Mouse (Mus musculus): ENCODE results near the gene Tstd1. TPM values are rescaled to one million over a fixed set of nuclear protein-coding genes. Genes with fewer than 3 reads are reported as not detected.

Gene Tstd1
- polyA plus RNA-seq, 1 experiment from 2014 or later = 9.4 TPM

- no peak for ATAC-seq (ENCODE audit: low FRiP score)
- no peak overlapping the region for H3K4me2 ChIP-seq (replicated peaks)
- 95% methylated on average over 22 of the region's 22 CpGs for WGBS
- no peak overlapping the region for H3K9ac ChIP-seq
- H3K36me3 ChIP-seq = no peaks in the 10 kb centered on the region
- H3K4me3 ChIP-seq = no peak overlapping the region
- no peak overlapping the region for H3K27ac ChIP-seq
- H3K4me1 ChIP-seq = peaks cover 5% of the 10 kb centered on the region; the same call in 1 of the 2 replicates
- H3K27me3 ChIP-seq = no peaks in the 10 kb centered on the region
- H3K9me3 ChIP-seq (replicated peaks) = no peaks in the 10 kb centered on the region
Measured at GRCm38 (mm10) chr1:171460551-171461503, 42.2 kb downstream of the Tstd1 start.

- no peaks in the 10 kb centered on the region for H3K36me3 ChIP-seq
- H3K27me3 ChIP-seq = no peaks in the 10 kb centered on the region
- no peak overlapping the region for H3K4me3 ChIP-seq
- no peaks in the 10 kb centered on the region for H3K9me3 ChIP-seq (replicated peaks)
- peaks cover 5% of the 10 kb centered on the region; the same call in 1 of the 2 replicates for H3K4me1 ChIP-seq
- no peak overlapping the region for H3K27ac ChIP-seq
- WGBS = 87% methylated on average over 3 of the region's 3 CpGs
- H3K9ac ChIP-seq = no peak overlapping the region
- no peak overlapping the region for H3K4me2 ChIP-seq (replicated peaks)
- no peak for ATAC-seq (ENCODE audit: low FRiP score)
Measured at GRCm38 (mm10) chr1:171463133-171463532, 44.5 kb downstream of the Tstd1 start.

- Histone ChIP-seq H3K4me3 (no peak overlapping the region), H3K4me1 (no peaks in the 10 kb centered on the region), H3K9ac (no peak overlapping the region), H3K36me3 (no peaks in the 10 kb centered on the region), H3K27me3 (no peaks in the 10 kb centered on the region), H3K27ac (no peak overlapping the region), H3K4me2 (replicated peaks) (no peak overlapping the region), H3K9me3 (replicated peaks) (no peaks in the 10 kb centered on the region)
- no peak for ATAC-seq (ENCODE audit: low FRiP score)
- 96% methylated on average over 5 of the region's 5 CpGs for WGBS
Measured at GRCm38 (mm10) chr1:171465749-171466412, 47.2 kb downstream of the Tstd1 start.

- Histone ChIP-seq H3K27ac (no peak overlapping the region), H3K4me3 (no peak overlapping the region), H3K9me3 (replicated peaks) (no peaks in the 10 kb centered on the region), H3K9ac (no peak overlapping the region), H3K36me3 (no peaks in the 10 kb centered on the region), H3K27me3 (no peaks in the 10 kb centered on the region), H3K4me1 (no peaks in the 10 kb centered on the region), H3K4me2 (replicated peaks) (no peak overlapping the region)
- WGBS = 82% methylated on average over 4 of the region's 4 CpGs
- no peak for ATAC-seq (ENCODE audit: low FRiP score)
Measured at GRCm38 (mm10) chr1:171466565-171466964, 47.9 kb downstream of the Tstd1 start.

- Histone ChIP-seq H3K27me3 (no peaks in the 10 kb centered on the region), H3K27ac (no peak overlapping the region), H3K9ac (no peak overlapping the region), H3K36me3 (no peaks in the 10 kb centered on the region), H3K4me2 (replicated peaks) (no peak overlapping the region), H3K9me3 (replicated peaks) (no peaks in the 10 kb centered on the region), H3K4me1 (no peaks in the 10 kb centered on the region), H3K4me3 (no peak overlapping the region)
- no peak for ATAC-seq (ENCODE audit: low FRiP score)
- 92% methylated on average over 3 of the region's 3 CpGs for WGBS
Measured at GRCm38 (mm10) chr1:171469678-171470077, 51.0 kb downstream of the Tstd1 start.

Other genes with a start within 250 kb of the Tstd1 start
- 22.8 and 28.7 TPM in 2 replicates for gene Pcp4l1, start 222.6 kb upstream of the Tstd1 start, polyA plus RNA-seq (2016; fragmentation: Nextera tagmentation; extraction: Ambion mirVana)
- gene Nr1i3, start 204.9 kb upstream of the Tstd1 start, polyA plus RNA-seq (2016; fragmentation: Nextera tagmentation; extraction: Ambion mirVana) = 0.15 and 0.39 TPM in 2 replicates
- gene Tomm40l, start 196.4 kb upstream of the Tstd1 start, polyA plus RNA-seq (2016; fragmentation: Nextera tagmentation; extraction: Ambion mirVana) = 28.1 and 31.9 TPM in 2 replicates
- gene Apoa2, start 193.8 kb upstream of the Tstd1 start, polyA plus RNA-seq (2016; fragmentation: Nextera tagmentation; extraction: Ambion mirVana) = 2.7 and 4.2 TPM in 2 replicates
- 22.1 and 24.1 TPM in 2 replicates for gene Fcer1g, start 184.5 kb upstream of the Tstd1 start, polyA plus RNA-seq (2016; fragmentation: Nextera tagmentation; extraction: Ambion mirVana)
- gene Adamts4, start 168.5 kb upstream of the Tstd1 start, polyA plus RNA-seq (2016; fragmentation: Nextera tagmentation; extraction: Ambion mirVana) = 8.5 and 10.6 TPM in 2 replicates
- 209 and 227 TPM in 2 replicates for gene Ndufs2, start 167.5 kb upstream of the Tstd1 start, polyA plus RNA-seq (2016; fragmentation: Nextera tagmentation; extraction: Ambion mirVana)
- gene B4galt3, start 148.5 kb upstream of the Tstd1 start, polyA plus RNA-seq (2016; fragmentation: Nextera tagmentation; extraction: Ambion mirVana) = 83.6 and 85.6 TPM in 2 replicates
- gene Ppox, start 137.7 kb upstream of the Tstd1 start, polyA plus RNA-seq (2016; fragmentation: Nextera tagmentation; extraction: Ambion mirVana) = 60.5 and 60.9 TPM in 2 replicates
- 114 and 117 TPM in 2 replicates for gene Usp21, start 130.9 kb upstream of the Tstd1 start, polyA plus RNA-seq (2016; fragmentation: Nextera tagmentation; extraction: Ambion mirVana)
- gene Ufc1, start 123.8 kb upstream of the Tstd1 start, polyA plus RNA-seq (2016; fragmentation: Nextera tagmentation; extraction: Ambion mirVana) = 106 and 108 TPM in 2 replicates
- 54.6 and 58.9 TPM in 2 replicates for gene Dedd, start 89.7 kb upstream of the Tstd1 start, polyA plus RNA-seq (2016; fragmentation: Nextera tagmentation; extraction: Ambion mirVana)
- 47.4 and 48.1 TPM in 2 replicates for gene Nit1, start 73.2 kb upstream of the Tstd1 start, polyA plus RNA-seq (2016; fragmentation: Nextera tagmentation; extraction: Ambion mirVana)
- 134 and 149 TPM in 2 replicates for gene Pfdn2, start 73.2 kb upstream of the Tstd1 start, polyA plus RNA-seq (2016; fragmentation: Nextera tagmentation; extraction: Ambion mirVana)
- gene Klhdc9, start 58.1 kb upstream of the Tstd1 start, polyA plus RNA-seq (2016; fragmentation: Nextera tagmentation; extraction: Ambion mirVana) = 2.0 and 3.6 TPM in 2 replicates
- gene Nectin4, start 48.8 kb upstream of the Tstd1 start, polyA plus RNA-seq (2016; fragmentation: Nextera tagmentation; extraction: Ambion mirVana) = 1.6 and 1.7 TPM in 2 replicates
- 0.83 and 0.98 TPM in 2 replicates for gene Arhgap30, start 29.9 kb upstream of the Tstd1 start, polyA plus RNA-seq (2016; fragmentation: Nextera tagmentation; extraction: Ambion mirVana)
- gene Usf1, start 7.6 kb upstream of the Tstd1 start, polyA plus RNA-seq (2016; fragmentation: Nextera tagmentation; extraction: Ambion mirVana) = 175 and 182 TPM in 2 replicates
- 14.5 and 18.6 TPM in 2 replicates for gene F11r, start 18.7 kb downstream of the Tstd1 start, polyA plus RNA-seq (2016; fragmentation: Nextera tagmentation; extraction: Ambion mirVana)
- gene Alyref2, start 84.6 kb downstream of the Tstd1 start, polyA plus RNA-seq (2016; fragmentation: Nextera tagmentation; extraction: Ambion mirVana) = 21.0 and 26.1 TPM in 2 replicates
- gene Itln1, start 116.4 kb downstream of the Tstd1 start, polyA plus RNA-seq (2016; fragmentation: Nextera tagmentation; extraction: Ambion mirVana) = not detected in 2 replicates
- gene Cd244a, start 140.3 kb downstream of the Tstd1 start, polyA plus RNA-seq (2016; fragmentation: Nextera tagmentation; extraction: Ambion mirVana) = 0.08 TPM in 1 of 2 replicates, not detected in the other
- gene Ly9, start 188.5 kb downstream of the Tstd1 start, polyA plus RNA-seq (2016; fragmentation: Nextera tagmentation; extraction: Ambion mirVana) = not detected in 2 replicates
- not detected in 2 replicates for gene Slamf7, start 234.2 kb downstream of the Tstd1 start, polyA plus RNA-seq (2016; fragmentation: Nextera tagmentation; extraction: Ambion mirVana)

Measured in hindbrain, embryonic 12.5 days (tissue).